Mouse (Mus musculus) intestine, postnatal 0 days (tissue): ENCODE results near the gene Pla2g4e. TPM values are rescaled to one million over a fixed set of nuclear protein-coding genes. Genes with fewer than 3 reads are reported as not detected.

Source experiments
- ATAC-seq: fragments of 200-750 bp; cut with Nextera tagmentation; 2 replicates; pipeline ENCODE4 v1.8.0; 2017; ENCODE audit warnings: mild to moderate bottlenecking, moderate TSS enrichment, moderate library complexity
- H3K27ac ChIP-seq: fragments of 300-500 bp; sonication (generic); 2 replicates; pipeline ENCODE4 v1.5.1; 2014; ENCODE audit warnings: mild to moderate bottlenecking, low read depth, low read length, moderate library complexity
- H3K27me3 ChIP-seq: fragments of 300-500 bp; sonication (generic); replicated peaks from 2 replicates; pipeline ENCODE4 v1.6.1; 2014; ENCODE audit warnings: low read length, mixed read lengths; ENCODE audit not compliant: control insufficient read depth, insufficient read depth
- H3K36me3 ChIP-seq: fragments of 300-500 bp; sonication (generic); 2 replicates; pipeline ENCODE4 v1.6.1; 2014; ENCODE audit warnings: mild to moderate bottlenecking, moderate library complexity; ENCODE audit not compliant: control insufficient read depth, insufficient read depth
- H3K4me1 ChIP-seq: fragments of 300-500 bp; sonication (generic); replicated peaks from 2 replicates; pipeline ENCODE4 v1.6.1; 2014; ENCODE audit warnings: antibody characterized with exemption, low read length, mixed read lengths; ENCODE audit not compliant: control insufficient read depth, insufficient read depth
- H3K4me2 ChIP-seq: fragments of 300-500 bp; sonication (generic); replicated peaks from 2 replicates; pipeline ENCODE4 v1.6.1; 2014; ENCODE audit warnings: low read depth, mild to moderate bottlenecking, moderate library complexity
- H3K4me3 ChIP-seq: fragments of 300-500 bp; sonication (generic); 2 replicates; pipeline ENCODE4 v1.5.1; 2014; ENCODE audit warnings: low read depth, low read length
- H3K9ac ChIP-seq: fragments of 300-500 bp; sonication (generic); 2 replicates; pipeline ENCODE4 v1.6.1; 2014; ENCODE audit warnings: mild to moderate bottlenecking, low read depth, low read length
- H3K9me3 ChIP-seq: fragments of 300-500 bp; sonication (generic); 2 replicates; pipeline ENCODE4 v1.6.1; 2016; ENCODE audit warnings: mixed run types; ENCODE audit not compliant: control insufficient read depth
- CTCF ChIP-seq: sonication (generic); IDR thresholded peaks from 2 replicates; pipeline ENCODE4 v1.5.1; 2016; ENCODE audit warnings: low read depth, mild to moderate bottlenecking, control low read depth, antibody characterized with exemption, moderate library complexity
- WGBS: fragments of 180-500 bp; shearing (Covaris S2); extraction: QIAGEN DNeasy Blood & Tissue Kit; methylation state at CpG from one replicate; pipeline ENCODE4 v1.1.7; 2014; 5-methylcytosine and 5-hydroxymethylcytosine counted together
- polyA plus RNA-seq: library from polyadenylated mRNA; unstranded; fragments of >200 nt; fragmentation: Nextera tagmentation; extraction: Ambion mirVana; gene quantifications from 2 replicates; pipeline ENCODE4 v1.2.1, GENCODE M21; 2015

Pla2g4e gene
- polyA plus RNA-seq: 0.08 and 0.14 TPM in 2 replicates

GRCm38 (mm10) chr2:120244679-120245420 lies at the start of gene Pla2g4e:
Pla2g4e (minus strand) TSS chr2:120245335.
- no peaks in the 10 kb centered on the region for H3K36me3 ChIP-seq
- H3K4me3 ChIP-seq: peak within 1 kb of the TSS; percentile 29
- H3K4me1 ChIP-seq: no peaks in the 10 kb centered on the region
- no peak within 1 kb of the TSS for H3K27ac ChIP-seq
- peaks cover 13% of the 10 kb centered on the region; the same call in 1 of the 2 replicates for H3K27me3 ChIP-seq
- ATAC-seq: no peak
- no peak within 1 kb of the TSS for H3K9ac ChIP-seq
- H3K4me2 ChIP-seq: peak within 1 kb of the TSS; percentile 61
- WGBS: 7% methylated on average over 27 of the region's 27 CpGs
- TF ChIP-seq CTCF: no peak
- no peaks in the 10 kb centered on the region for H3K9me3 ChIP-seq

GRCm38 (mm10) chr2:120291471-120292078 lies 46.4 kb upstream of the Pla2g4e start:
- no peaks in the 10 kb centered on the region for H3K4me1 ChIP-seq
- no peaks in the 10 kb centered on the region for H3K36me3 ChIP-seq
- WGBS: 80% methylated on average over 9 of the region's 9 CpGs
- no peak overlapping the region for H3K4me3 ChIP-seq
- no peaks in the 10 kb centered on the region for H3K27me3 ChIP-seq
- no peaks in the 10 kb centered on the region for H3K9me3 ChIP-seq
- H3K27ac ChIP-seq: no peak overlapping the region
- ATAC-seq: no peak
- TF ChIP-seq CTCF: no peak
- no peak overlapping the region for H3K4me2 ChIP-seq
- H3K9ac ChIP-seq: no peak overlapping the region

- Histone ChIP-seq H3K4me2 (no peak within 1 kb of the TSS), H3K27ac (no peak within 1 kb of the TSS), H3K4me1 (no peaks in the 10 kb centered on the region), H3K4me3 (no peak within 1 kb of the TSS), H3K27me3 (no peaks in the 10 kb centered on the region), H3K36me3 (no peaks in the 10 kb centered on the region), H3K9ac (no peak within 1 kb of the TSS), H3K9me3 (no peaks in the 10 kb centered on the region)
- WGBS: 69% methylated on average over 5 of the region's 5 CpGs
- no peak for ATAC-seq
- TF ChIP-seq CTCF: no peak
These were observed 43.9 kb upstream of the Pla2g4e start, which contains the start of gene Pla2g4d for GRCm38 (mm10) chr2:120288995-120289394. Pla2g4d (minus strand) TSS chr2:120289197.

GRCm38 (mm10) chr2:120288401-120288800 lies 43.3 kb upstream of the Pla2g4e start:
- H3K9me3 ChIP-seq: no peaks in the 10 kb centered on the region
- no peak for TF ChIP-seq CTCF

GRCm38 (mm10) chr2:120285639-120286038 lies 40.5 kb upstream of the Pla2g4e start:
- WGBS: 77% methylated on average over 4 of the region's 4 CpGs
- no peak overlapping the region for H3K27ac ChIP-seq
- H3K4me2 ChIP-seq: no peak overlapping the region
- H3K4me1 ChIP-seq: no peaks in the 10 kb centered on the region
- no peaks in the 10 kb centered on the region for H3K36me3 ChIP-seq
- TF ChIP-seq CTCF: no peak
- H3K9ac ChIP-seq: no peak overlapping the region
- no peak for ATAC-seq
- no peaks in the 10 kb centered on the region for H3K27me3 ChIP-seq
- no peak overlapping the region for H3K4me3 ChIP-seq
- H3K9me3 ChIP-seq: no peaks in the 10 kb centered on the region

More at GRCm38 (mm10) chr2:120288401-120288800, 43.3 kb upstream of the Pla2g4e start:
- Histone ChIP-seq H3K4me3 (no peak overlapping the region), H3K4me1 (no peaks in the 10 kb centered on the region), H3K4me2 (no peak overlapping the region), H3K27ac (no peak overlapping the region), H3K36me3 (no peaks in the 10 kb centered on the region), H3K27me3 (no peaks in the 10 kb centered on the region), H3K9ac (no peak overlapping the region)
- 91% methylated on average over 3 of the region's 3 CpGs for WGBS
- ATAC-seq: no peak

- Histone ChIP-seq H3K4me2 (no peak overlapping the region), H3K9ac (no peak overlapping the region), H3K4me1 (no peaks in the 10 kb centered on the region), H3K9me3 (no peaks in the 10 kb centered on the region), H3K27me3 (no peaks in the 10 kb centered on the region), H3K4me3 (no peak overlapping the region), H3K27ac (no peak overlapping the region), H3K36me3 (no peaks in the 10 kb centered on the region)
- ATAC-seq: peak; percentile 56; the same call in 1 of the 2 replicates
- no peak for TF ChIP-seq CTCF
These were observed 39.6 kb upstream of the Pla2g4e start for GRCm38 (mm10) chr2:120284705-120285104.
